Mouse (Mus musculus): ENCODE data around the gene Hnrnpul2. TPM values are rescaled to one million over a fixed set of nuclear protein-coding genes. Genes with fewer than 3 reads are reported as not detected.

Hnrnpul2 gene
- polyA plus RNA-seq, 1 experiment: 28.0 TPM

- TF ChIP-seq POLR2A (IDR thresholded peaks at IDR 0.05; ENCODE audit: borderline replicate concordance, extremely low read depth, low read depth, low read length) (peak; percentile 51; the same call in 1 of the 2 replicates), CTCF (IDR thresholded peaks at IDR 0.05; ENCODE audit: insufficient read depth, low read length) (no peak)
- peak; percentile 98 for DNase-seq
- 1% methylated on average over 59 of the region's 59 CpGs for WGBS
- peak within 1 kb of the TSS; percentile 72 for H3K4me3 ChIP-seq (replicated peaks; ENCODE audit: extremely low read depth, low read depth, low read length)
- H3K4me1 ChIP-seq (ENCODE audit: control insufficient read depth, insufficient read depth, low read length): no peaks in the 10 kb centered on the region; the same call in 1 of the 2 replicates
Measured at GRCm38 (mm10) chr19:8871267-8872186, 51.7 kb downstream of the Hnrnpul2 start, which contains the start of gene Ubxn1. Gene Ubxn1, plus strand, starts transcription at chr19:8871496.

- DNase-seq: no peak
- Histone ChIP-seq H3K4me3 (replicated peaks; ENCODE audit: extremely low read depth, low read depth, low read length) (peak overlapping the region; percentile 72), H3K4me1 (ENCODE audit: control insufficient read depth, insufficient read depth, low read length) (no peaks in the 10 kb centered on the region; the same call in 1 of the 2 replicates)
- 57% methylated on average over 10 of the region's 10 CpGs for WGBS
- TF ChIP-seq POLR2A (IDR thresholded peaks at IDR 0.05; ENCODE audit: borderline replicate concordance, extremely low read depth, low read depth, low read length) (no peak), CTCF (IDR thresholded peaks at IDR 0.05; ENCODE audit: insufficient read depth, low read length) (no peak)
Measured at GRCm38 (mm10) chr19:8872266-8872840, 52.5 kb downstream of the Hnrnpul2 start.

GRCm38 (mm10) chr19:8875031-8875430, 55.2 kb downstream of the Hnrnpul2 start:
- TF ChIP-seq POLR2A (IDR thresholded peaks at IDR 0.05; ENCODE audit: borderline replicate concordance, extremely low read depth, low read depth, low read length): no peak
- no peak for TF ChIP-seq CTCF (IDR thresholded peaks at IDR 0.05; ENCODE audit: insufficient read depth, low read length)
- WGBS: 89% methylated on average over 7 of the region's 7 CpGs
- no peak overlapping the region for H3K4me3 ChIP-seq (replicated peaks; ENCODE audit: extremely low read depth, low read depth, low read length)
- peaks cover 3% of the 10 kb centered on the region for H3K4me1 ChIP-seq (ENCODE audit: control insufficient read depth, insufficient read depth, low read length)
- no peak for DNase-seq

- TF ChIP-seq CTCF (IDR thresholded peaks at IDR 0.05; ENCODE audit: insufficient read depth, low read length) (no peak), POLR2A (IDR thresholded peaks at IDR 0.05; ENCODE audit: borderline replicate concordance, extremely low read depth, low read depth, low read length) (peak; percentile 92; the same call in 1 of the 2 replicates)
- DNase-seq: peak; percentile 83
- Histone ChIP-seq H3K4me1 (ENCODE audit: control insufficient read depth, insufficient read depth, low read length) (peaks cover 3% of the 10 kb centered on the region), H3K4me3 (replicated peaks; ENCODE audit: extremely low read depth, low read depth, low read length) (peak within 1 kb of the TSS; percentile 76)
- under 1% methylated on average over 42 of the region's 42 CpGs for WGBS
Measured at GRCm38 (mm10) chr19:8880311-8881033, 60.7 kb downstream of the Hnrnpul2 start, which contains the start of gene Uqcc3. Gene Uqcc3, minus strand, starts transcription at chr19:8880923.

- no peak for DNase-seq
- WGBS: 8% methylated on average over 3 of the region's 3 CpGs
- TF ChIP-seq CTCF (IDR thresholded peaks at IDR 0.05; ENCODE audit: insufficient read depth, low read length): no peak
- TF ChIP-seq POLR2A (IDR thresholded peaks at IDR 0.05; ENCODE audit: borderline replicate concordance, extremely low read depth, low read depth, low read length): no peak
- Histone ChIP-seq H3K4me3 (replicated peaks; ENCODE audit: extremely low read depth, low read depth, low read length) (peak overlapping the region; percentile 76), H3K4me1 (ENCODE audit: control insufficient read depth, insufficient read depth, low read length) (peaks cover 3% of the 10 kb centered on the region)
Measured at GRCm38 (mm10) chr19:8881034-8881392, 61.2 kb downstream of the Hnrnpul2 start.

GRCm38 (mm10) chr19:8883616-8884015, 63.8 kb downstream of the Hnrnpul2 start, which contains the start of the genes Lbhd1 and Gm49403:
Gene Lbhd1, plus strand, starts transcription at chr19:8883732.
Gene Gm49403, plus strand, starts transcription at chr19:8883930.
- Histone ChIP-seq H3K4me3 (replicated peaks; ENCODE audit: extremely low read depth, low read depth, low read length) (no peak within 1 kb of the TSS), H3K4me1 (ENCODE audit: control insufficient read depth, insufficient read depth, low read length) (peaks cover 6% of the 10 kb centered on the region)
- TF ChIP-seq POLR2A (IDR thresholded peaks at IDR 0.05; ENCODE audit: borderline replicate concordance, extremely low read depth, low read depth, low read length) (no peak), CTCF (IDR thresholded peaks at IDR 0.05; ENCODE audit: insufficient read depth, low read length) (no peak)
- 69% methylated on average over 3 of the region's 3 CpGs for WGBS
- no peak for DNase-seq

Other genes starting within 250 kb of the Hnrnpul2 start
- gene Slc22a8, start 228.8 kb upstream of the Hnrnpul2 start, polyA plus RNA-seq (2012; rRNA removed): 0.07 TPM in 1 of 2 replicates, not detected in the other
- not detected in 2 replicates for gene Slc22a6, start 202.0 kb upstream of the Hnrnpul2 start, polyA plus RNA-seq (2012; rRNA removed)
- 0.89 and 1.7 TPM in 2 replicates for gene Chrm1, start 156.2 kb upstream of the Hnrnpul2 start, polyA plus RNA-seq (2012; rRNA removed)
- gene Slc3a2, start 96.6 kb upstream of the Hnrnpul2 start, polyA plus RNA-seq (2012; rRNA removed): 263 and 265 TPM in 2 replicates
- gene Wdr74, start 84.2 kb upstream of the Hnrnpul2 start, polyA plus RNA-seq (2012; rRNA removed): 19.5 and 21.3 TPM in 2 replicates
- not detected in 2 replicates for gene 1700092M07Rik, start 79.3 kb upstream of the Hnrnpul2 start, polyA plus RNA-seq (2012; rRNA removed)
- 79.0 and 88.0 TPM in 2 replicates for gene Stx5a, start 78.6 kb upstream of the Hnrnpul2 start, polyA plus RNA-seq (2012; rRNA removed)
- 61.4 and 85.3 TPM in 2 replicates for gene Nxf1, start 62.9 kb upstream of the Hnrnpul2 start, polyA plus RNA-seq (2012; rRNA removed)
- gene Tmem223, start 49.0 kb upstream of the Hnrnpul2 start, polyA plus RNA-seq (2012; rRNA removed): 188 and 217 TPM in 2 replicates
- gene Tmem179b, start 45.5 kb upstream of the Hnrnpul2 start, polyA plus RNA-seq (2012; rRNA removed): 88.7 and 103 TPM in 2 replicates
- gene Taf6l, start 33.6 kb upstream of the Hnrnpul2 start, polyA plus RNA-seq (2012; rRNA removed): 8.6 and 9.0 TPM in 2 replicates
- gene Polr2g, start 21.4 kb upstream of the Hnrnpul2 start, polyA plus RNA-seq (2012; rRNA removed): 26.2 and 42.5 TPM in 2 replicates
- gene Zbtb3, start 17.5 kb upstream of the Hnrnpul2 start, polyA plus RNA-seq (2012; rRNA removed): 1.9 and 2.3 TPM in 2 replicates
- 8.5 and 12.8 TPM in 2 replicates for gene Ttc9c, start 677 bp upstream of the Hnrnpul2 start, polyA plus RNA-seq (2012; rRNA removed)
- not detected in 2 replicates for gene AC129217.1, start 9.8 kb downstream of the Hnrnpul2 start, polyA plus RNA-seq (2012; rRNA removed)
- 140 and 164 TPM in 2 replicates for gene Bscl2, start 17.5 kb downstream of the Hnrnpul2 start, polyA plus RNA-seq (2012; rRNA removed)
- gene Gng3, start 19.2 kb downstream of the Hnrnpul2 start, polyA plus RNA-seq (2012; rRNA removed): 0.11 and 0.19 TPM in 2 replicates
- 2.1 and 3.4 TPM in 2 replicates for gene Lrrn4cl, start 30.8 kb downstream of the Hnrnpul2 start, polyA plus RNA-seq (2012; rRNA removed)
- 84.2 and 101 TPM in 2 replicates for gene Ubxn1, start 51.5 kb downstream of the Hnrnpul2 start, polyA plus RNA-seq (2012; rRNA removed)
- 26.2 and 37.6 TPM in 2 replicates for gene Uqcc3, start 60.9 kb downstream of the Hnrnpul2 start, polyA plus RNA-seq (2012; rRNA removed)
- 0.58 and 1.7 TPM in 2 replicates for gene Lbhd1, start 63.7 kb downstream of the Hnrnpul2 start, polyA plus RNA-seq (2012; rRNA removed)
- not detected in 2 replicates for gene Gm49403, start 63.9 kb downstream of the Hnrnpul2 start, polyA plus RNA-seq (2012; rRNA removed)
- 11.8 and 15.4 TPM in 2 replicates for gene 1810009A15Rik, start 68.8 kb downstream of the Hnrnpul2 start, polyA plus RNA-seq (2012; rRNA removed)
- gene Gm49416, start 68.9 kb downstream of the Hnrnpul2 start, polyA plus RNA-seq (2012; rRNA removed): not detected in 2 replicates
- gene Ints5, start 73.0 kb downstream of the Hnrnpul2 start, polyA plus RNA-seq (2012; rRNA removed): 18.5 and 22.2 TPM in 2 replicates
- 83.8 and 124 TPM in 2 replicates for gene Ganab, start 78.1 kb downstream of the Hnrnpul2 start, polyA plus RNA-seq (2012; rRNA removed)
- 92.3 and 107 TPM in 2 replicates for gene B3gat3, start 100.4 kb downstream of the Hnrnpul2 start, polyA plus RNA-seq (2012; rRNA removed)
- 11.3 and 14.1 TPM in 2 replicates for gene Rom1, start 109.3 kb downstream of the Hnrnpul2 start, polyA plus RNA-seq (2012; rRNA removed)
- gene Eml3, start 109.5 kb downstream of the Hnrnpul2 start, polyA plus RNA-seq (2012; rRNA removed): 50.5 and 65.5 TPM in 2 replicates
- gene Mta2, start 121.9 kb downstream of the Hnrnpul2 start, polyA plus RNA-seq (2012; rRNA removed): 20.0 and 26.9 TPM in 2 replicates
- 14.9 and 17.9 TPM in 2 replicates for gene Tut1, start 133.8 kb downstream of the Hnrnpul2 start, polyA plus RNA-seq (2012; rRNA removed)
- gene Eef1g, start 147.0 kb downstream of the Hnrnpul2 start, polyA plus RNA-seq (2012; rRNA removed): 121 and 206 TPM in 2 replicates
- gene Ahnak, start 169.3 kb downstream of the Hnrnpul2 start, polyA plus RNA-seq (2012; rRNA removed): 56.3 and 84.7 TPM in 2 replicates